Mouse (Mus musculus) myocyte (in vitro differentiated cells): ENCODE data around the gene Mad1l1. TPM values are rescaled to one million over a fixed set of nuclear protein-coding genes. Genes with fewer than 3 reads are reported as not detected.

Experiments
- H3K27me3 ChIP-seq: one replicate; pipeline ENCODE4 v1.6.1; 2011; ENCODE audit not compliant: control insufficient read depth, insufficient read depth, insufficient read length
- H3K36me3 ChIP-seq: one replicate; pipeline ENCODE4 v1.6.1; 2011; ENCODE audit not compliant: control insufficient read depth, insufficient read depth
- H3K4me2 ChIP-seq: one replicate; pipeline ENCODE4 v1.6.1; 2011; ENCODE audit warnings: low read depth, control low read depth
- H3K4me3 ChIP-seq: one replicate; pipeline ENCODE4 v1.5.1; 2011; ENCODE audit warnings: mild to moderate bottlenecking, control low read depth, moderate library complexity
- H3K79me2 ChIP-seq: one replicate; pipeline ENCODE4 v1.6.1; 2011; ENCODE audit not compliant: control insufficient read depth, insufficient read depth
- H3ac ChIP-seq: one replicate; pipeline ENCODE4 v1.6.1; 2011; ENCODE audit not compliant: control insufficient read depth, insufficient read length
- CEBPB ChIP-seq: IDR thresholded peaks from 2 replicates; pipeline ENCODE4 v1.6.1; 2011; ENCODE audit warnings: mild to moderate bottlenecking, moderate library complexity; ENCODE audit not compliant: poor library complexity, insufficient read depth, severe bottlenecking
- E2F4 ChIP-seq: IDR thresholded peaks from one replicate; pipeline ENCODE4 v1.6.1; 2011; ENCODE audit warnings: mild to moderate bottlenecking, control low read depth, moderate library complexity; ENCODE audit not compliant: insufficient read depth
- MAX ChIP-seq: IDR thresholded peaks from one replicate; pipeline ENCODE4 v1.6.1; 2011; ENCODE audit warnings: low read depth, mild to moderate bottlenecking, control low read depth
- MYOD1 ChIP-seq, 3 experiments: IDR thresholded peaks; one replicate each; pipeline ENCODE4 v1.6.1; 2011; ENCODE audit warnings: control low read depth in 2 of 3, low read depth in 2 of 3, mild to moderate bottlenecking in 2 of 3, moderate library complexity in 1 of 3; ENCODE audit not compliant: insufficient read length in 2 of 3, control insufficient read depth in 1 of 3
- MYOG ChIP-seq, 3 experiments: IDR thresholded peaks; one replicate each; pipeline ENCODE4 v1.6.1; 2011; ENCODE audit warnings: control low read depth in 2 of 3, low read depth in 2 of 3, mild to moderate bottlenecking in 2 of 3; ENCODE audit not compliant: insufficient read length in 2 of 3, control insufficient read depth in 1 of 3, insufficient read depth in 1 of 3
- POLR2A ChIP-seq: IDR thresholded peaks from one replicate; pipeline ENCODE4 v1.6.1; 2011; ENCODE audit warnings: low read depth, mild to moderate bottlenecking, control low read depth, moderate library complexity; ENCODE audit not compliant: insufficient read length
- POLR2AphosphoS2 ChIP-seq: IDR thresholded peaks from one replicate; pipeline ENCODE4 v1.6.1; 2011; ENCODE audit warnings: low read depth, control low read depth; ENCODE audit not compliant: insufficient read length
- REST ChIP-seq: IDR thresholded peaks from one replicate; pipeline ENCODE4 v1.6.1; 2011; ENCODE audit warnings: mild to moderate bottlenecking, control low read depth, moderate library complexity; ENCODE audit not compliant: insufficient read depth, insufficient read length
- SRF ChIP-seq: IDR thresholded peaks from one replicate; pipeline ENCODE4 v1.6.1; 2011; ENCODE audit warnings: low read depth; ENCODE audit not compliant: control insufficient read depth, insufficient read length
- TCF12 ChIP-seq: IDR thresholded peaks from one replicate; pipeline ENCODE4 v1.6.1; 2011; ENCODE audit warnings: mild to moderate bottlenecking, control low read depth; ENCODE audit not compliant: poor library complexity, insufficient read depth, severe bottlenecking
- TCF3 ChIP-seq: IDR thresholded peaks from one replicate; pipeline ENCODE4 v1.6.1; 2011; ENCODE audit warnings: low read depth, control low read depth; ENCODE audit not compliant: insufficient read length
- USF1 ChIP-seq: IDR thresholded peaks from one replicate; pipeline ENCODE4 v1.6.1; 2011; ENCODE audit warnings: low read depth, mild to moderate bottlenecking, control low read depth, moderate library complexity
- polyA plus RNA-seq: library from polyadenylated mRNA; unstranded; fragments of >200 nt; fragmentation: generic; extraction: Trizol; gene quantifications from one replicate; pipeline ENCODE4 v1.2.1, GENCODE M21; 2012; ENCODE audit warnings: missing spikeins

Gene Mad1l1
- polyA plus RNA-seq, 1 experiment: 35.6 TPM

DNA sequence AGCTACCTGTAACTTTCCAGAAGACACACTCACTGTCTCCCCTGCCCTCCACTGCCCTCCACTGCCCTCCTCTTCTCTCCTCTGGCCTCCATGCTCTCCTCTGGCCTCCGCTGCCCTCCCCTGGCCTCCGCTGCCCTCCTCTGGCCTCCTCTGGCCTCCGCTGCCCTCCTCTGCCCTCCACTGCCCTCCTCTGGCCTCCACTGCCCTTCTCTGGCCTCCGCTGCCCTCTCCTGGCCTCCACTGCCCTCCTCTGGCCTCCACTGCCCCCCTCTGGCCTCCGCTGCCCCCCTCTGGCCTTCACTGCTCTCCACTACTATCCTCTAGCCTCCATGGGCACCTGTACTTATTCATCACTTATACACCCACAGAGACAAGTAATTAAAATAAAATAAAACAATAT lies 117.3 kb downstream of the Mad1l1 start:
- no peaks in the 10 kb centered on the region for H3K79me2 ChIP-seq
- TF ChIP-seq MAX (no peak), MYOG (IDR thresholded peaks at IDR 0.05; ENCODE audit: control insufficient read depth in 1 of 3, insufficient read depth in 1 of 3, insufficient read length in 2 of 3, low read depth in 2 of 3) (peak in 1 of 3 experiments; percentile 4), CEBPB (no peak)

DNA sequence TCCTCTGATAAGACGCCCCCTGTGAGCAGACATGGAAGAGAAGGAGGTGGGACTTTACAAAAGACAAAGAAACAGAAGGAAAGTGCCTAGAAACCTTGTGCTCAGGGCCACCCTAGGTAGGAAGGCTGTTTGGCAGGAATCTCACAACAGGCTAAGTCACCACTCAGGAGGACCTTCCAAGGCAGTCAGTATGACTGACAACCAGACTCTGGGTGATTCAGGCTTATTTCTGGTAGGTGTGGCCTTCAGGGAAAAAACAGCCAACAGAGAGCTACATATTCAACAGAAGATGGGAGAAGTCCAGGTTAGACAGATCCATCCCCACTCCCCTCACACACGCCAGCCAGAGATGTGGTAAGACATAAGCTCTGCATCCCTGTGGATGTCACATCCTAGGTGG lies 118.9 kb downstream of the Mad1l1 start:
- Histone ChIP-seq H3K27me3 (no peaks in the 10 kb centered on the region), H3ac (no peak overlapping the region), H3K4me3 (no peak overlapping the region), H3K4me2 (no peak overlapping the region), H3K36me3 (no peaks in the 10 kb centered on the region), H3K79me2 (no peaks in the 10 kb centered on the region)
- TF ChIP-seq MAX (no peak), MYOG (IDR thresholded peaks at IDR 0.05; ENCODE audit: control insufficient read depth in 1 of 3, insufficient read depth in 1 of 3, insufficient read length in 2 of 3, low read depth in 2 of 3) (no peak), CEBPB (no peak), REST (no peak), USF1 (no peak), E2F4 (no peak), TCF3 (no peak), TCF12 (no peak), MYOD1 (IDR thresholded peaks at IDR 0.05; ENCODE audit: control insufficient read depth in 1 of 3, insufficient read length in 2 of 3, low read depth in 2 of 3) (no peak), POLR2A (no peak), POLR2AphosphoS2 (no peak)

More for the DNA sequence above, 117.3 kb downstream of the Mad1l1 start:
- Histone ChIP-seq H3K27me3 (no peaks in the 10 kb centered on the region), H3ac (no peak overlapping the region), H3K4me2 (no peak overlapping the region), H3K4me3 (no peak overlapping the region), H3K36me3 (no peaks in the 10 kb centered on the region)

DNA sequence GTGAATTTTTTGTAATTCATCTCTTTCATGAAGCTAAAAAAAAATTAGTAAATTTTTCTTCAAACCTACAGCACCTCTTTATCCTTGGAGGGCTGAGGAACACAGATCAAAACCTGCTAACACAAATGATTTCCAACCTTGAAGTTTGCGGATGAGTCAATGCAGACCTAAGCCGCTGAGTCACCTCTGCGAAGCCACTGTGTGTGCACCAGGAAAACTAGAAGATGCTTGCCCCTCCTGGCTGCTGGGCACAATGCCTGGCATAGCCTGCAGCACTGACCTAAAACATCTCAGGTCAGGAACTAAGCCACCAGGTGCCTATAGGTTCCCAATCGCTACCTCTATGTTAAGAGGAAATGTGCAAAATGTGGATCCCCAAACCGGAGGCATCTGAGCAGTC lies 119.8 kb downstream of the Mad1l1 start:
- Histone ChIP-seq H3K4me2 (no peak overlapping the region), H3K4me3 (no peak overlapping the region), H3ac (no peak overlapping the region), H3K27me3 (no peaks in the 10 kb centered on the region), H3K36me3 (no peaks in the 10 kb centered on the region), H3K79me2 (no peaks in the 10 kb centered on the region)
- no peak for TF ChIP-seq MAX
- no peak for TF ChIP-seq REST
- TF ChIP-seq E2F4: no peak
- no peak for TF ChIP-seq TCF3
- TF ChIP-seq SRF: no peak
- TF ChIP-seq POLR2AphosphoS2: no peak
- TF ChIP-seq USF1: no peak
- TF ChIP-seq MYOG (IDR thresholded peaks at IDR 0.05; ENCODE audit: control insufficient read depth in 1 of 3, insufficient read depth in 1 of 3, insufficient read length in 2 of 3, low read depth in 2 of 3): no peak
- TF ChIP-seq TCF12: no peak
- TF ChIP-seq MYOD1 (IDR thresholded peaks at IDR 0.05; ENCODE audit: control insufficient read depth in 1 of 3, insufficient read length in 2 of 3, low read depth in 2 of 3): no peak
- no peak for TF ChIP-seq POLR2A
- no peak for TF ChIP-seq CEBPB

DNA sequence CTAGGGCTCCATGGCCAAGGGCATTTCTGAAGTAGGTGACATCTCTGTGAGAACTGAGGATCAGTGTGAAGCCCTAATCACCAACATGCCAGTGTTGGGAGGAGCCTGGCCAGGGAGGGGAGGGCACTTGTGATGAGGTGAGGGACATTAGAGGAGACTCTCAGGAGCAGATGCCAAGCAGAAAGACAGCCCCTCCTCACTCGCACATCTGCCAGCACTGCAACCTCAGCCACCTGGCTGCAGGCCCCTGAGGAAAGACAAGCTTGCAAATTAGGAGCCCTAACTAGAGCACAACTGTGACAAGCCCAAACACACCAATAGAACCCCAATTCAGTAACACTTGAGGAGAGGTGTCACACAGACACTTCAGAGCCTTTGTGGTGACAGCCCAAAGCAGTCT lies 120.2 kb downstream of the Mad1l1 start:
- no peak overlapping the region for H3K4me3 ChIP-seq
- TF ChIP-seq CEBPB: no peak

DNA sequence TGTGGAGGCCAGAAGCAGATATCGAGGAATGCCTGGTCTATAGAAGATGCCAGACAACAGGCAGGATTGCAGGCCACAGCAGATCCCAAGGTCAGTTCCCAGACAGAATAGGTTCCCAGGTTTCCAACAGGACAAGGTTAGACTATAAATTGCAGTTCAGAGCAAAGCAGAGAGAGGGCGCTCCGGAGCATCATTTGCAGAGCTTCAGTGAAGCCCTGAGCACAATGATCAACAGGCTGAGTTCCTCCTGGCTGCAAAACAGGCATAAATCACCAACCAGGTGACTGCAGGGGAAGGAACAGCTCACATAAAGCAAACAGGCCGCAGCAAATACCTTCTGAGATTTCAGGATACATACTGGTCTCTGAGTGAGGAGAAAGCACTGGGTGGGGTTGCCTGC lies 123.6 kb downstream of the Mad1l1 start:
- no peaks in the 10 kb centered on the region for H3K79me2 ChIP-seq
- H3K4me2 ChIP-seq: no peak overlapping the region
- H3ac ChIP-seq: no peak overlapping the region
- no peak overlapping the region for H3K4me3 ChIP-seq
- no peaks in the 10 kb centered on the region for H3K27me3 ChIP-seq
- TF ChIP-seq MYOD1 (IDR thresholded peaks at IDR 0.05; ENCODE audit: control insufficient read depth in 1 of 3, insufficient read length in 2 of 3, low read depth in 2 of 3) (no peak), SRF (no peak), POLR2A (no peak), MYOG (IDR thresholded peaks at IDR 0.05; ENCODE audit: control insufficient read depth in 1 of 3, insufficient read depth in 1 of 3, insufficient read length in 2 of 3, low read depth in 2 of 3) (no peak), MAX (no peak), POLR2AphosphoS2 (no peak), USF1 (no peak)
- H3K36me3 ChIP-seq: no peaks in the 10 kb centered on the region

More for the DNA sequence above, 120.2 kb downstream of the Mad1l1 start:
- H3K27me3 ChIP-seq: no peaks in the 10 kb centered on the region
- H3K36me3 ChIP-seq: no peaks in the 10 kb centered on the region
- no peak overlapping the region for H3ac ChIP-seq
- H3K79me2 ChIP-seq: no peaks in the 10 kb centered on the region
- H3K4me2 ChIP-seq: no peak overlapping the region
